Mouse (Mus musculus) mesoderm, embryonic 11.5 days (tissue): ENCODE data around the gene AI467606.
A peak's percentile ranks its signal among the peaks of the same experiment; 100 is the strongest.
"Not testable (repeated sequence)": the region's sequence is repeated elsewhere in the genome, so short reads cannot be mapped to it uniquely, and the experiment has no call there.

Experiments
- DNase-seq: peaks from one replicate; pipeline ENCODE4 v3.0.0-alpha.2; 2012; ENCODE audit warnings: low read depth, low spot score

The AI467606 gene

GRCm38 (mm10) chr7:127091114-127091896, at the start of gene AI467606:
TSS of gene AI467606 (plus strand) at chr7:127091359.
- DNase-seq, result peak; percentile 18

- peak; percentile 90 for DNase-seq
Observed at GRCm38 (mm10) chr7:127041851-127042672, 49.1 kb upstream of the AI467606 start, which contains the start of gene Kif22. TSS of gene Kif22 (minus strand) at chr7:127042471.

GRCm38 (mm10) chr7:127055026-127055585, 36.1 kb upstream of the AI467606 start:
- no peak for DNase-seq

- DNase-seq, result no peak
Observed at GRCm38 (mm10) chr7:127065538-127065937, 25.6 kb upstream of the AI467606 start.

- no peak for DNase-seq
Observed at GRCm38 (mm10) chr7:127066317-127066716, 24.8 kb upstream of the AI467606 start.

- no peak for DNase-seq
Observed at GRCm38 (mm10) chr7:127070871-127071413, 20.2 kb upstream of the AI467606 start.

- no peak for DNase-seq
Observed at GRCm38 (mm10) chr7:127073221-127073620, 17.9 kb upstream of the AI467606 start.

- DNase-seq, result no peak
Observed at GRCm38 (mm10) chr7:127076188-127076587, 15.0 kb upstream of the AI467606 start.

GRCm38 (mm10) chr7:127077692-127078091, 13.5 kb upstream of the AI467606 start:
- no peak for DNase-seq

GRCm38 (mm10) chr7:127080045-127080444, 11.1 kb upstream of the AI467606 start:
- no peak for DNase-seq

GRCm38 (mm10) chr7:127082271-127082670, 8.9 kb upstream of the AI467606 start:
- DNase-seq, result no peak

GRCm38 (mm10) chr7:127082995-127083394, 8.2 kb upstream of the AI467606 start:
- no peak for DNase-seq

GRCm38 (mm10) chr7:127083689-127084088, 7.5 kb upstream of the AI467606 start:
- no peak for DNase-seq

- DNase-seq, result no peak
Observed at GRCm38 (mm10) chr7:127084794-127085193, 6.4 kb upstream of the AI467606 start.

- DNase-seq, result not testable (repeated sequence)
Observed at GRCm38 (mm10) chr7:127085751-127086150, 5.4 kb upstream of the AI467606 start.

- DNase-seq, result not testable (repeated sequence)
Observed at GRCm38 (mm10) chr7:127087278-127088010, 3.7 kb upstream of the AI467606 start, which contains the start of gene Zg16. TSS of gene Zg16 (minus strand) at chr7:127087328.

GRCm38 (mm10) chr7:127088083-127088482, 3.1 kb upstream of the AI467606 start:
- no peak for DNase-seq

- no peak for DNase-seq
Observed at GRCm38 (mm10) chr7:127088901-127089845, 2.0 kb upstream of the AI467606 start.

GRCm38 (mm10) chr7:127090154-127091113, 725 bp upstream of the AI467606 start:
- no peak for DNase-seq
